Mouse (Mus musculus): ENCODE data around the gene Gdf15. TPM values are rescaled to one million over a fixed set of nuclear protein-coding genes. Genes with fewer than 3 reads are reported as not detected.

Gene Gdf15
- total RNA-seq, 2 experiments from 2014 or later, result 0.25 TPM; not detected in 1

- peak; percentile 53 to 80 for DNase-seq (ENCODE audit: low spot score in 2 of 2)
- Histone ChIP-seq H3K4me3 (no peak overlapping the region), H3K27ac (peak overlapping the region; percentile 43; the same call in 1 of the 2 replicates)
- TF ChIP-seq CTCF (conservative IDR thresholded peaks at IDR 0.05), result no peak
These were observed 34.8 kb upstream of the Gdf15 start for GRCm38 (mm10) chr8:70667071-70667470.

- no peak overlapping the region for H3K27ac ChIP-seq
- no peak for TF ChIP-seq CTCF (conservative IDR thresholded peaks at IDR 0.05)
- no peak for DNase-seq (ENCODE audit: low spot score in 2 of 2)
- no peak overlapping the region for H3K4me3 ChIP-seq
These were observed 33.3 kb upstream of the Gdf15 start for GRCm38 (mm10) chr8:70665599-70665998.

GRCm38 (mm10) chr8:70664631-70665030, 32.4 kb upstream of the Gdf15 start:
- no peak overlapping the region for H3K27ac ChIP-seq
- no peak overlapping the region for H3K4me3 ChIP-seq
- no peak for TF ChIP-seq CTCF (conservative IDR thresholded peaks at IDR 0.05)
- no peak for DNase-seq (ENCODE audit: low spot score in 2 of 2)

- Histone ChIP-seq H3K27ac (peak overlapping the region; percentile 65; the same call in 1 of the 2 replicates), H3K4me3 (no peak overlapping the region)
- TF ChIP-seq CTCF (conservative IDR thresholded peaks at IDR 0.05), result no peak
- DNase-seq (ENCODE audit: low spot score in 2 of 2), result no peak
These were observed 31.4 kb upstream of the Gdf15 start for GRCm38 (mm10) chr8:70663691-70664090.

GRCm38 (mm10) chr8:70660273-70660725, 28.0 kb upstream of the Gdf15 start, which contains the start of gene Pgpep1:
Gene Pgpep1 (minus strand): TSS chr8:70660388.
- no peak for DNase-seq (ENCODE audit: low spot score in 2 of 2)
- Histone ChIP-seq H3K27ac (peak within 1 kb of the TSS; percentile 85), H3K4me3 (peak within 1 kb of the TSS; percentile 92)
- TF ChIP-seq CTCF (conservative IDR thresholded peaks at IDR 0.05), result no peak

GRCm38 (mm10) chr8:70659604-70660272, 27.5 kb upstream of the Gdf15 start:
- DNase-seq (ENCODE audit: low spot score in 2 of 2), result peak; percentile 67 to 79
- Histone ChIP-seq H3K4me3 (peak overlapping the region; percentile 92), H3K27ac (peak overlapping the region; percentile 85)

GRCm38 (mm10) chr8:70658897-70659603, 26.8 kb upstream of the Gdf15 start:
- Histone ChIP-seq H3K4me3 (peak overlapping the region; percentile 92), H3K27ac (peak overlapping the region; percentile 85)
- no peak for TF ChIP-seq CTCF (conservative IDR thresholded peaks at IDR 0.05)
- no peak for DNase-seq (ENCODE audit: low spot score in 2 of 2)

More at GRCm38 (mm10) chr8:70659604-70660272, 27.5 kb upstream of the Gdf15 start:
- no peak; the same call in 1 of the 2 replicates for TF ChIP-seq CTCF (conservative IDR thresholded peaks at IDR 0.05)

- no peak for TF ChIP-seq CTCF (conservative IDR thresholded peaks at IDR 0.05)
- DNase-seq (ENCODE audit: low spot score in 2 of 2), result no peak
- H3K27ac ChIP-seq, result peak overlapping the region; percentile 48; the same call in 1 of the 2 replicates
- no peak overlapping the region for H3K4me3 ChIP-seq
These were observed 25.5 kb upstream of the Gdf15 start for GRCm38 (mm10) chr8:70657739-70658138.

GRCm38 (mm10) chr8:70657214-70657613, 25.0 kb upstream of the Gdf15 start:
- no peak for DNase-seq (ENCODE audit: low spot score in 2 of 2)
- no peak for TF ChIP-seq CTCF (conservative IDR thresholded peaks at IDR 0.05)
- peak overlapping the region; percentile 48; the same call in 1 of the 2 replicates for H3K27ac ChIP-seq
- no peak overlapping the region for H3K4me3 ChIP-seq

- H3K4me3 ChIP-seq, result no peak overlapping the region
- TF ChIP-seq CTCF (conservative IDR thresholded peaks at IDR 0.05), result no peak
- no peak for DNase-seq (ENCODE audit: low spot score in 2 of 2)
- peak overlapping the region; percentile 48 for H3K27ac ChIP-seq
These were observed 24.0 kb upstream of the Gdf15 start for GRCm38 (mm10) chr8:70656193-70656790.

- no peak for TF ChIP-seq CTCF (conservative IDR thresholded peaks at IDR 0.05)
- DNase-seq (ENCODE audit: low spot score in 2 of 2), result no peak
- Histone ChIP-seq H3K27ac (peak overlapping the region; percentile 48; the same call in 1 of the 2 replicates), H3K4me3 (no peak overlapping the region)
These were observed 23.2 kb upstream of the Gdf15 start for GRCm38 (mm10) chr8:70655469-70655868.

GRCm38 (mm10) chr8:70654121-70654520, 21.9 kb upstream of the Gdf15 start:
- no peak overlapping the region for H3K4me3 ChIP-seq
- no peak for DNase-seq (ENCODE audit: low spot score in 2 of 2)
- no peak for TF ChIP-seq CTCF (conservative IDR thresholded peaks at IDR 0.05)
- H3K27ac ChIP-seq, result no peak overlapping the region

- no peak overlapping the region for H3K4me3 ChIP-seq
- peak overlapping the region; percentile 52; the same call in 1 of the 2 replicates for H3K27ac ChIP-seq
- TF ChIP-seq CTCF (conservative IDR thresholded peaks at IDR 0.05), result peak; percentile 87
- DNase-seq (ENCODE audit: low spot score in 2 of 2), result no peak
These were observed 21.0 kb upstream of the Gdf15 start for GRCm38 (mm10) chr8:70653226-70653625.

All from layer of hippocampus, adult 2 months (tissue).